Mouse (Mus musculus) kidney, postnatal 0 days (tissue): ENCODE data around the gene Mybpc2. TPM values are rescaled to one million over a fixed set of nuclear protein-coding genes. Genes with fewer than 3 reads are reported as not detected.
A peak's percentile ranks its signal among the peaks of the same experiment; 100 is the strongest.

Experiments used
- ATAC-seq: fragments of 200-750 bp; cut with Nextera tagmentation; replicated peaks from 2 replicates; pipeline ENCODE4 v1.8.0; 2017; ENCODE audit warnings: low read depth, moderate number of reproducible peaks, moderate TSS enrichment, moderate library complexity; ENCODE audit not compliant: low FRiP score
- DNase-seq: peaks from one replicate; pipeline ENCODE4 v3.0.0-alpha.2; 2016; ENCODE audit warnings: low spot score
- H3K27ac ChIP-seq: fragments of 300-500 bp; sonication (generic); 2 replicates; pipeline ENCODE4 v1.5.1; 2014; ENCODE audit warnings: mild to moderate bottlenecking
- H3K27me3 ChIP-seq: fragments of 300-500 bp; sonication (generic); 2 replicates; pipeline ENCODE4 v1.6.1; 2014; ENCODE audit warnings: low read length, mixed read lengths; ENCODE audit not compliant: insufficient read depth
- H3K36me3 ChIP-seq: fragments of 300-500 bp; sonication (generic); 2 replicates; pipeline ENCODE4 v1.6.1; 2014; ENCODE audit warnings: low read length, mixed read lengths; ENCODE audit not compliant: insufficient read depth
- H3K4me1 ChIP-seq: fragments of 300-500 bp; sonication (generic); replicated peaks from 2 replicates; pipeline ENCODE4 v1.6.1; 2014; ENCODE audit warnings: antibody characterized with exemption, low read length, mixed read lengths; ENCODE audit not compliant: insufficient read depth
- H3K4me2 ChIP-seq: fragments of 300-500 bp; sonication (generic); 2 replicates; pipeline ENCODE4 v1.6.1; 2014; ENCODE audit warnings: mild to moderate bottlenecking, low read length, moderate library complexity, mixed read lengths
- H3K4me3 ChIP-seq: fragments of 300-500 bp; sonication (generic); replicated peaks from 2 replicates; pipeline ENCODE4 v1.5.1; 2014; ENCODE audit warnings: low read depth, low read length
- H3K9ac ChIP-seq: fragments of 300-500 bp; sonication (generic); 2 replicates; pipeline ENCODE4 v1.6.1; 2014; ENCODE audit warnings: low read depth, low read length
- H3K9me3 ChIP-seq: fragments of 300-500 bp; sonication (generic); replicated peaks from 2 replicates; pipeline ENCODE4 v1.6.1; 2016; ENCODE audit warnings: low read length, inconsistent platforms, mixed read lengths
- CTCF ChIP-seq: IDR thresholded peaks from 2 replicates; pipeline ENCODE4 v1.5.1; 2016; ENCODE audit warnings: antibody characterized with exemption, low read depth, mild to moderate bottlenecking, moderate library complexity
- WGBS: fragments of 180-500 bp; shearing (Covaris S2); extraction: QIAGEN DNeasy Blood & Tissue Kit; methylation state at CpG from one replicate; pipeline ENCODE4 v1.1.7; 2014; 5-methylcytosine and 5-hydroxymethylcytosine counted together
- polyA plus RNA-seq: library from polyadenylated mRNA; unstranded; fragments of >200 nt; fragmentation: Nextera tagmentation; extraction: Ambion mirVana; gene quantifications from 2 replicates; pipeline ENCODE4 v1.2.1, GENCODE M21; 2015

The Mybpc2 gene
- polyA plus RNA-seq, 1 experiment from 2014 or later: 0.08 TPM

DNA sequence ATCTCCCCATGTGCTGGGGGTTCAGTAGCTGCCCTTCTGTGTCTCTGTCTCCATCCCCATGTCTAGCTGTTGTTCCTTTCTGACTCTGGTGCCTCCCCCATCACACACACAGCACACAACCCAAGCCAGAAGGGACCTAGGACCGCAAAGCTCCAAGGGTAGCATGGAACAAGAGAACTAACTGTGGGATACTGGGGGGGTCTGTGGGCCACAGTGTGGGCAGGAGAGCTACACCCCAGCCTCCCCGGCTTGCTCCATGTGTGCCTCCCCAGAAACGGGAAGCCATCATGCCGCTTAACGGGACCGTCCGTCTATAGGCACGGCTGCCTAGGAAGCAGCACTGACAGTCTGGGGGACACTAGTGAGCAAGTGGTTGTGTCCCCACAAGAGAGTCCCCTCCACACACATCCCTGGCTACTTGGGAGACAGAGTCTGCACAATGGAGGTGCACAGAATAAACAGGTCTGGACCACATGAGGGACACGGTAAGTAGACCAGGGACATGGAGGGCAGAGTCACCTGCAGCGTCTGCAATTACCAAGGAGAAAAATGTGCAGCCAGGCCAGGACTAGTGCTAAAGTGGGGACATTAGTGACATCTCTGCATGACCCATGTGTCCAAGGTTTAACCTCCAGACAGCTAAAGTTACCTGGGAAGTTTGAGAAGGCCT lies 60.8 kb downstream of the Mybpc2 start:
- Histone ChIP-seq H3K4me1 (peaks cover 9% of the 10 kb centered on the region; the same call in 1 of the 2 replicates), H3K4me3 (no peak overlapping the region), H3K9me3 (no peaks in the 10 kb centered on the region), H3K9ac (no peak overlapping the region), H3K36me3 (no peaks in the 10 kb centered on the region), H3K4me2 (no peak overlapping the region), H3K27me3 (peaks cover 28% of the 10 kb centered on the region), H3K27ac (no peak overlapping the region)
- 87% methylated on average over 10 of the region's 10 CpGs for WGBS
- DNase-seq: no peak
- TF ChIP-seq CTCF: no peak
- ATAC-seq: no peak

DNA sequence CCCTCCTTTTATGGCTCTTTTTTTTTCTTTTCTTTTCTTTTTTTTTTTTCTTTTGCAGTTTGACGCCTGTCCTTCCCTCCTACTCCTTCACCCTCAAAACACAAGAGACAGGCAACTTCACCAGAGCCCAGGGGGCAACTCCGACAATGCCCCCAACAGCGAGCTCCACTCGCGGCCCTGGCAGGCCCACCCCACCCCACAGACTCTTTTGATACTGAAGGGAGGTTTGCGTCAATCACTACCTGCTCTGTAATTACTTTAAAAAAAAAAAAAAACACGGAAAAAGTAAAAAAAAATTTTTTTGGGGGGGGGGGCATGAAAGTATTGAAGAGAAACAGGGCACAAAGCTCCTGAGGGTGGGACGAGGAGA lies 61.4 kb downstream of the Mybpc2 start:
- Histone ChIP-seq H3K27ac (no peak overlapping the region), H3K27me3 (peaks cover 28% of the 10 kb centered on the region), H3K9me3 (no peaks in the 10 kb centered on the region), H3K4me1 (peaks cover 5% of the 10 kb centered on the region; the same call in 1 of the 2 replicates), H3K9ac (no peak overlapping the region), H3K4me2 (no peak overlapping the region), H3K36me3 (no peaks in the 10 kb centered on the region), H3K4me3 (0 out of 2 replicates have a peak overlapping the region, but pooled peaks have one; percentile 17)
- no peak for TF ChIP-seq CTCF
- no peak for DNase-seq
- WGBS: 20% methylated on average over 8 of the region's 8 CpGs
- no peak for ATAC-seq

- Histone ChIP-seq H3K9me3 (no peaks in the 10 kb centered on the region), H3K4me1 (peaks cover 5% of the 10 kb centered on the region; the same call in 1 of the 2 replicates), H3K4me3 (peak overlapping the region; percentile 17; the same call in 1 of the 2 replicates), H3K36me3 (no peaks in the 10 kb centered on the region), H3K27me3 (peaks cover 28% of the 10 kb centered on the region), H3K4me2 (peak overlapping the region; percentile 54), H3K9ac (0 out of 2 replicates have a peak overlapping the region, but pooled peaks have one; percentile 8), H3K27ac (no peak overlapping the region)
- TF ChIP-seq CTCF: peak; percentile 56
- DNase-seq (peak; percentile 51), ATAC-seq (no peak)
- 12% methylated on average over 77 of the region's 77 CpGs for WGBS
Observed at GRCm38 (mm10) chr7:44462218-44463055, 62.0 kb downstream of the Mybpc2 start.

DNA sequence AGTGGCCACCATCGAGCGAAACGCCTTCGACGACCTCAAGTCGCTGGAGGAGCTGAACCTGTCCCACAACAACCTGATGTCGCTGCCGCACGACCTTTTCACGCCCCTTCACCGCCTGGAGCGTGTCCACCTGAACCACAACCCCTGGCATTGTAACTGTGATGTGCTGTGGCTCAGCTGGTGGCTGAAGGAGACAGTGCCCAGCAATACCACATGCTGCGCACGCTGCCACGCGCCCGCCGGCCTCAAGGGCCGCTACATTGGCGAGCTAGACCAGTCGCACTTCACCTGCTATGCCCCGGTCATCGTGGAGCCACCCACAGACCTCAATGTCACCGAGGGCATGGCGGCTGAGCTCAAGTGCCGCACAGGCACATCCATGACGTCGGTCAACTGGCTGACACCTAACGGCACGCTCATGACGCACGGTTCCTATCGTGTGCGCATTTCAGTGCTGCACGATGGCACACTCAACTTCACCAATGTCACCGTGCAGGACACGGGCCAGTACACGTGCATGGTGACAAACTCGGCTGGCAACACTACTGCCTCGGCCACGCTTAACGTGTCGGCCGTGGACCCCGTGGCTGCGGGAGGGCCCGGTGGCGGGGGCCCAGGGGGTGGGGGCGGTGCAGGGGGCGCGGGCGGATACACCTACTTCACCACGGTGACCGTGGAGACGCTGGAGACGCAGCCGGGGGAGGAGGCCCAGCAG lies 62.8 kb downstream of the Mybpc2 start:
- TF ChIP-seq CTCF: no peak
- H3K4me3 ChIP-seq: no peak overlapping the region
- DNase-seq: no peak
- ATAC-seq: no peak
- H3K4me1 ChIP-seq: peaks cover 5% of the 10 kb centered on the region; the same call in 1 of the 2 replicates
- H3K36me3 ChIP-seq: no peaks in the 10 kb centered on the region
- WGBS: 55% methylated on average over 54 of the region's 57 CpGs
- no peak overlapping the region for H3K9ac ChIP-seq
- no peak overlapping the region for H3K27ac ChIP-seq
- no peak overlapping the region for H3K4me2 ChIP-seq
- H3K27me3 ChIP-seq: peaks cover 28% of the 10 kb centered on the region
- no peaks in the 10 kb centered on the region for H3K9me3 ChIP-seq

DNA sequence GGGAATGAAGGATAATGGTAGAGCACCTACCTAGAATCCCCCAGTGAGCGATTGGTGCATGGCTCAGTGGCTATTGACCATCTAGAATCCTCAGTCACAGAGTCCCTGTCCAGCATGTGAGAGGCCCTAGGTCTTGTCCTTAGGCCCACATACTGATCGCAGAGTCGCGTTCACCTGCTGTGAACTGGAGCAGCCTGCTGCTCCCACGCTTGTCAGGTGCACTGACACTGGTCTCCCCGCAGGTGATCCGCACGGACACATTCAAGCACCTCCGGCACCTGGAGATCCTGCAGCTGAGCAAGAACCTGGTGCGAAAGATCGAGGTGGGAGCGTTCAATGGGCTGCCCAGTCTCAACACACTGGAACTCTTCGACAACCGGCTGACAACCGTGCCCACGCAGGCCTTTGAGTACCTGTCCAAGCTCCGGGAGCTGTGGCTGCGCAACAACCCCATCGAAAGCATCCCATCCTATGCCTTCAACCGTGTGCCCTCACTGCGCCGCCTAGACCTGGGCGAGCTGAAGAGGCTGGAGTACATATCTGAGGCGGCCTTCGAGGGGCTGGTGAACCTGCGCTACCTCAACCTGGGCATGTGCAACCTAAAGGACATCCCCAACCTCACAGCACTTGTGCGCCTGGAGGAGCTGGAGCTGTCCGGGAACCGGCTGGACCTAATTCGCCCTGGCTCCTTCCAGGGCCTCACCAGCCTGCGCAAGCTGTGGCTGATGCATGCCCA lies 63.5 kb downstream of the Mybpc2 start:
- no peak overlapping the region for H3K27ac ChIP-seq
- peaks cover 5% of the 10 kb centered on the region; the same call in 1 of the 2 replicates for H3K4me1 ChIP-seq
- H3K9me3 ChIP-seq: no peaks in the 10 kb centered on the region
- H3K27me3 ChIP-seq: peaks cover 28% of the 10 kb centered on the region
- ATAC-seq (no peak), DNase-seq (no peak)
- no peaks in the 10 kb centered on the region for H3K36me3 ChIP-seq
- TF ChIP-seq CTCF: no peak
- H3K9ac ChIP-seq: no peak overlapping the region
- 77% methylated on average over 31 of the region's 31 CpGs for WGBS
- no peak overlapping the region for H3K4me3 ChIP-seq
- no peak overlapping the region for H3K4me2 ChIP-seq
